Comparison of ENCODE assay signal across 9 mouse cellular contexts in genomic region chr2:32150562-32150923, GRCm38 (mm10). TPM values are rescaled to one million over a fixed set of nuclear protein-coding genes. Genes with fewer than 3 reads are reported as not detected.
DNase-seq lines count a peak whose midpoint lies in the region; ATAC-seq and TF ChIP-seq lines count a peak whose summit lies in the region.
"Had no signal": no experiment of that assay in that cellular context is flagged by ENCODE, and none has a peak within 500 bp of the region (broad histone marks: within the 10 kb centered on the region; RNA-seq: fewer than 3 reads in every experiment).

No protein-coding gene starts in this region.

- H3K4me2 ChIP-seq in heart, embryonic 13.5 days, result peak overlapping the region; percentile 89
- peak overlapping the region; percentile 96 for H3K4me2 ChIP-seq in forebrain, embryonic 14.5 days (ENCODE audit: low read length)
- peak overlapping the region; percentile 86 for H3K4me2 ChIP-seq in liver, postnatal 0 days (ENCODE audit: low read depth, low read length)

- H3ac ChIP-seq in C2C12 (ENCODE audit: control insufficient read depth, insufficient read length, low read depth), result peak overlapping the region; percentile 24

- no peak for TF ChIP-seq CTCF in C2C12 (IDR thresholded peaks at IDR 0.05; ENCODE audit: control insufficient read depth, insufficient read depth, insufficient read length)
- no peak for TF ChIP-seq CTCF in liver, postnatal 0 days (IDR thresholded peaks at IDR 0.05; ENCODE audit: low read depth)

- H3K79me2 ChIP-seq in C2C12 (ENCODE audit: control insufficient read depth, insufficient read depth), result peaks cover 45% of the 10 kb centered on the region

- peak overlapping the region; percentile 75 for H3K4me3 ChIP-seq in heart, embryonic 13.5 days
- H3K4me3 ChIP-seq in C2C12 (ENCODE audit: insufficient read depth, poor library complexity, severe bottlenecking), result peak overlapping the region; percentile 68
- peak overlapping the region; percentile 93 for H3K4me3 ChIP-seq in forebrain, embryonic 14.5 days (ENCODE audit: low read depth, low read length)
- H3K4me3 ChIP-seq in liver, postnatal 0 days (ENCODE audit: low read depth, low read length), result peak overlapping the region; percentile 97

- no peaks in the 10 kb centered on the region for H3K9me3 ChIP-seq in heart, embryonic 13.5 days
- H3K9me3 ChIP-seq in forebrain, embryonic 14.5 days (replicated peaks; ENCODE audit: control insufficient read depth, low read length), result no peaks in the 10 kb centered on the region
- H3K9me3 ChIP-seq in liver, postnatal 0 days (ENCODE audit: low read length), result no peaks in the 10 kb centered on the region

- H3K79me3 ChIP-seq in C2C12 (ENCODE audit: low read depth), result peaks cover 43% of the 10 kb centered on the region

- TF ChIP-seq EP300 in liver, postnatal 0 days (IDR thresholded peaks at IDR 0.05; ENCODE audit: low read depth), result no peak

- intact Hi-C loops in heart, postnatal 36 days (cut with DNase I), result loop anchor here (2.0 kb wide), 1 partner anchor 42 kb away; no protein-coding TSS in a partner anchor
- intact Hi-C loops in left cerebral cortex, postnatal 14 days (cut with DNase I), result loop anchor here (5.0 kb wide), 1 partner anchor 37 kb away; no protein-coding TSS in a partner anchor

- DNase-seq in heart, postnatal 36 days, result no peak
- DNase-seq in forebrain, embryonic 14.5 days (ENCODE audit: low spot score), result no peak
- DNase-seq in liver, postnatal 0 days, result no peak
- no peak for DNase-seq in cerebellum, adult 8-10 months
- no peak for DNase-seq in left cerebral cortex, postnatal 14 days (ENCODE audit: low spot score in 2 of 2)

- peaks cover 43% of the 10 kb centered on the region for H3K4me1 ChIP-seq in heart, embryonic 13.5 days
- peaks cover 31% of the 10 kb centered on the region for H3K4me1 ChIP-seq in forebrain, embryonic 14.5 days (ENCODE audit: control insufficient read depth, insufficient read depth, low read length)
- H3K4me1 ChIP-seq in liver, postnatal 0 days (ENCODE audit: insufficient read depth), result peaks cover 39% of the 10 kb centered on the region

- no peaks in the 10 kb centered on the region for H3K27me3 ChIP-seq in heart, embryonic 13.5 days (replicated peaks)
- H3K27me3 ChIP-seq in C2C12 (ENCODE audit: control insufficient read depth, insufficient read depth, insufficient read length), result no peaks in the 10 kb centered on the region
- no peaks in the 10 kb centered on the region for H3K27me3 ChIP-seq in forebrain, embryonic 14.5 days (replicated peaks; ENCODE audit: control insufficient read depth, insufficient read depth, low read length)
- H3K27me3 ChIP-seq in liver, postnatal 0 days (ENCODE audit: insufficient read depth, low read length), result no peaks in the 10 kb centered on the region
- H3K27me3 ChIP-seq: Patski had no signal

- 4% methylated on average over 7 of the region's 7 CpGs for WGBS in heart, embryonic 13.5 days
- 5% methylated on average over 7 of the region's 7 CpGs for WGBS in forebrain, embryonic 14.5 days
- WGBS in liver, postnatal 0 days (ENCODE audit: insufficient replicate concordance), result 7% methylated on average over 7 of the region's 7 CpGs

- H3K36me3 ChIP-seq in heart, embryonic 13.5 days, result no peaks in the 10 kb centered on the region
- peaks cover 9% of the 10 kb centered on the region for H3K36me3 ChIP-seq in C2C12 (ENCODE audit: control insufficient read depth, insufficient read depth)
- H3K36me3 ChIP-seq in forebrain, embryonic 14.5 days (ENCODE audit: control insufficient read depth, insufficient read depth, low read length), result no peaks in the 10 kb centered on the region
- no peaks in the 10 kb centered on the region for H3K36me3 ChIP-seq in liver, postnatal 0 days (replicated peaks; ENCODE audit: insufficient read depth, low read length)

- peak overlapping the region; percentile 96 for H3K9ac ChIP-seq in heart, embryonic 13.5 days
- peak overlapping the region; percentile 100 for H3K9ac ChIP-seq in forebrain, embryonic 14.5 days (ENCODE audit: low read length)
- H3K9ac ChIP-seq in liver, postnatal 0 days (replicated peaks), result peak overlapping the region; percentile 97

- peak overlapping the region; percentile 97 for H3K27ac ChIP-seq in heart, embryonic 13.5 days (replicated peaks)
- peak overlapping the region; percentile 99 for H3K27ac ChIP-seq in forebrain, embryonic 14.5 days (ENCODE audit: low read depth, low read length)
- H3K27ac ChIP-seq in liver, postnatal 0 days (ENCODE audit: low read depth), result peak overlapping the region; percentile 99

- ATAC-seq in heart, embryonic 13.5 days (ENCODE audit: extremely low read depth, insufficient number of reproducible peaks, low FRiP score, low TSS enrichment), result 0 out of 2 replicates have a peak, but pooled peaks have one; percentile 2
- ATAC-seq in forebrain, embryonic 14.5 days, result peak; percentile 81; the same call in 1 of the 2 replicates
- ATAC-seq in liver, postnatal 0 days, result no peak
- no peak for ATAC-seq in inflammation-experienced regulatory T-cells, adult 6 months

TF ChIP-seq in C2C12, 6 proteins besides CTCF, POLR2A, EP300 and RAD21:
- TF ChIP-seq MAX (IDR thresholded peaks at IDR 0.05) (no peak), USF1 (IDR thresholded peaks at IDR 0.05; ENCODE audit: low read depth) (no peak), FOSL1 (IDR thresholded peaks at IDR 0.05; ENCODE audit: insufficient read depth, low read length, poor library complexity, severe bottlenecking) (no peak), MYOD1 (IDR thresholded peaks at IDR 0.05; ENCODE audit: control insufficient read depth, insufficient read length, low read depth) (no peak), MYOG (IDR thresholded peaks at IDR 0.05; ENCODE audit: control insufficient read depth, extremely low read depth, insufficient read length) (no peak), CEBPB (IDR thresholded peaks at IDR 0.05; ENCODE audit: low read depth) (no peak)

RNA-seq across cellular contexts. Expression of gene Prrc2b, which starts 0.3 kb away (rescaled TPM):
- polyA plus RNA-seq in heart, embryonic 13.5 days (2015; fragmentation: Nextera tagmentation; extraction: Ambion mirVana), result 24.5 and 25.1 TPM in 2 replicates
- total RNA-seq in heart, postnatal 36 days (2021), result 10 to 100 TPM; 75.5 to 80.0 TPM
- 45.0 TPM for polyA plus RNA-seq in C2C12 (2012; fragmentation: generic; extraction: Trizol)
- 53.3 and 62.4 TPM in 2 replicates for polyA plus RNA-seq in forebrain, embryonic 14.5 days (2014; fragmentation: Nextera tagmentation; extraction: Ambion mirVana)
- polyA plus RNA-seq in liver, postnatal 0 days (2015; fragmentation: Nextera tagmentation; extraction: Ambion mirVana), result 7.5 and 8.4 TPM in 2 replicates
- polyA plus RNA-seq in inflammation-experienced regulatory T-cells, adult 6 months (2017; shearing (Covaris generic)), result 10 to 100 TPM; 33.6 to 40.3 (median 35.2) TPM
- 100 to 1,000 TPM; 244 to 245 TPM for total RNA-seq in left cerebral cortex, postnatal 14 days (2021)

RNA-seq across cellular contexts. Expression of gene Plpp7, which starts 55.2 kb away (rescaled TPM):
- 13.9 and 14.2 TPM in 2 replicates for polyA plus RNA-seq in heart, embryonic 13.5 days (2015; fragmentation: Nextera tagmentation; extraction: Ambion mirVana)
- 10 to 100 TPM; 24.7 to 32.1 TPM for total RNA-seq in heart, postnatal 36 days (2021)
- polyA plus RNA-seq in C2C12 (2012; fragmentation: generic; extraction: Trizol), result 0.47 TPM
- 11.3 and 16.1 TPM in 2 replicates for polyA plus RNA-seq in forebrain, embryonic 14.5 days (2014; fragmentation: Nextera tagmentation; extraction: Ambion mirVana)
- 1.6 and 1.7 TPM in 2 replicates for polyA plus RNA-seq in liver, postnatal 0 days (2015; fragmentation: Nextera tagmentation; extraction: Ambion mirVana)
- not detected for polyA plus RNA-seq in inflammation-experienced regulatory T-cells, adult 6 months (2017; shearing (Covaris generic))
- 10 to 100 TPM; 24.5 to 28.5 TPM for total RNA-seq in left cerebral cortex, postnatal 14 days (2021)

Comparison
In these comparisons a context has a peak if more than half of its experiments do, and no peak if none do; other contexts are left out.
1. ATAC-seq: peak in heart, embryonic 13.5 days (single experiment) and forebrain, embryonic 14.5 days (single experiment); none in liver, postnatal 0 days (single experiment) and inflammation-experienced regulatory T-cells, adult 6 months (single experiment).
2. Peak in every context shown above with its lines, with median percentiles within 50 percentile points of each other: H3K27ac ChIP-seq, H3K4me2 ChIP-seq, H3K4me3 ChIP-seq and H3K9ac ChIP-seq.